Mouse (Mus musculus): ENCODE results near the gene Xntrpc.

DNA sequence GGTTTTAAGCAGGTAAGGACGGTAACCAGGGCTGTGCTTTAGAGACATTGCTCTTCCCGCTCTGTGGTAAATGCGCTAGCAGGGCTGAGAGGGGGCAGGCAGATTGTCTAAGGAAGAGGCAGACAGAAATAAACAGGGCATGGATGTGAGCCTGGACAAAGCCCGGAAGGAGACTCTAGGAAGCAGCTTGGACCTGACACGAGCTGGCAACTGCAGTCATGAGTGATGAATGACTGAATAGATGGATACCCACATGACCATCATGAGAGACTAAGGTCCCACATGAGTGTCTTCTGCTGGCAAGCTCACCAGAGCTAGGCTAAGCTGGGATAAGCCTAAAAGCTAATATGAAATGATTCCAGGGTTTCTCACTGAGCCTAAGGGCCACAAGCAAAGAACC lies 38.6 kb downstream of the Xntrpc start:
- TF ChIP-seq EP300 (optimal IDR thresholded peaks at IDR 0.05) (no peak), CTCF (IDR thresholded peaks at IDR 0.05; ENCODE audit: low read depth) (no peak)
